Mouse (Mus musculus) cerebellum, postnatal 25 days (tissue): ENCODE data around the gene Ddr2.
"Not testable (repeated sequence)": the region's sequence is repeated elsewhere in the genome, so short reads cannot be mapped to it uniquely, and the experiment has no call there.

Experiments used
- DNase-seq, 2 experiments: peaks; one replicate each; pipeline ENCODE4 v3.0.0; 2021; ENCODE audit warnings: mixed read lengths in 2 of 2

Gene Ddr2

DNA sequence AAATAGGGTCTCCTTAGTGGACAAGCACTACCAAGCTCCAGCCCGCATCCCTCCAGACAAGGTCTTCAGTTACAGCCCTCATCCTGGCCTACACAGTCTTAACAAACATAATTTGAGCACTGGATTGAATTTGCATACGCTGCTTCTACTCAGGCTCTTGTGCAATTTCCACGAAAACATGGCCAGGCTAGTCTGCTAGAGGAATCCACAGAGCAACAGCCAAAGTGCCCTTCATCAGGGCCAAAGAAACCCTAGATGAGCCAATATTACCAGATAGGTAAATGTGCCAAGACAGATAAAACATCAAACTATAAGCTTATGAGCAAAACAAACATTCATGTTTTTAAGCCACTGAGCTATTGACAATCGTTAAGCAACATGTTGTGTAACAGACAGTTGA is 75.6 kb downstream of the Ddr2 start:
- no peak for DNase-seq

DNA sequence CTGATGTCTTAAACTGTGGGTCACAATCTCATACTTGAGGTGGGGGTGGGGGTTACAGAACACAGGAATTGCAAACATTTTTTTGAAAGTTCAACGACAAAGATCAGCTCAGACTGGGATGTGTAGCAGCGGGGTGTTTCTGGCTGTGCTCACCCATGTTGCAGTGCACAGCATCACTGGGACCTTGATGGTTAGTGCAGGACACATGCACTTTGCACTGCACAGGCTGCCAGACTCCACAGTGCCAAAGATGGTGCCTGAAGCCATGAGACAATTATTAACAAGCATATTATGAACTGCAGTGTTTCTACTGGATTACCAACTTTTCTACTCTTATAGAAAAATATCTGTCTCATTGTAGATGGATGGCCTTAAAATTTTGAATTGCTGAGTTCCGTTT is 78.9 kb downstream of the Ddr2 start:
- DNase-seq, result no peak

DNA sequence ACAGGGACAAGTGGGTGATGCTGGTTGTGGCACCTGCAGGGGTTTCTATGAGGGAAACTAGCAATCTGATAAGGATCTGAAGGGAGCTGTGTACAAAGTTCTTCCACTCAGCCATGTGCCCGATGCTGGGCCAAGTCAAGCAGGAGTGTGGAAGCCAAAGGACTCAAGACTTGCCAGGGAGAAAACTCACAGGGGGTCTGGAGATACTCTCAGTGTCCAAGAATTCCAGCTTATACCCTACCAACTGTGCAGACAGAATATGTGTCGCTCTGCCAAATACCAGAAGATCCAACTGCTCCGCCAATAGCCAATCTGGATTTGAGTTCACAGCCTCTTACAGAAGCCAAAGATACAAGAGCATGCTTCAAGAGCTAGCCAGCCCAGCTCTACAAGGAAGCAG is 95.8 kb downstream of the Ddr2 start:
- peak in 1 of 2 experiments; percentile 9 for DNase-seq

DNA sequence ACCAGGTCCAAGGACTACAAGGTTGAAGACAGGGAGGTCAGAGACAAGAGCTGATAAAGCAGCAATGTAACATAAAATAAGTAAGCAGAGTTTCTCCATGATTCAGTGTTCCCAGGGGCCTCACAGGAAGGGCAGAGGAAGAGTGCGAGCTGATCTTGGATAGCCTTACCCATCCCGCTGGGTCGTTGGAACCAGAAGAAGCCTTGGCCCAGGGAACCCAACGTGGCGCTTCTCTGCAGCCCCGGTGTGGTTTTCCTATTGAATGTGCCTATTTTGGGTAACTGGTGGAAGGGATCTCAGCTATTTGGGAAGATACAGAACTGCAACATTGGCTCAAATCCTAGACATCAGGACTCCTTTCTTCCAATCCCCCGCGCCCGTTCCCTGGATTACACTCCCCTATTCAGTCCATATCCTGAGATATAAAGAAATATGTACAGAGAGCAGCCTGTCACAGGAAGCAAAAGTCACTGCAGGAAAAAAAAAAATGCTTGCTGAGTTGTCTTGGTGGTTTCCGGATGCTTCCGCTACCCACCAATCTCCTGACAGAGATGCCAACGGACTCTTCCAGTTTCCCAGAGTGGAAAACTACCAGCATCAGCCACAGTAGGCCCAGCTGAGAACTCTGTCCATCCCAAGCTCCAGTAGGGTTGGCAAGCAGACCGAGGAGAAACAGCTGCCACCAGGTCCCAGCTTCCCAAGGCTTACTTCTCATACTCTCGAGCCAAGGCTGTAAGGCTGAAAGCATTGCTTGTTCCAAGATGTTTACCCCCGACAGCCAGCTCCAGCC is 99.7 kb downstream of the Ddr2 start:
- DNase-seq, result peak; percentile 65 to 67

DNA sequence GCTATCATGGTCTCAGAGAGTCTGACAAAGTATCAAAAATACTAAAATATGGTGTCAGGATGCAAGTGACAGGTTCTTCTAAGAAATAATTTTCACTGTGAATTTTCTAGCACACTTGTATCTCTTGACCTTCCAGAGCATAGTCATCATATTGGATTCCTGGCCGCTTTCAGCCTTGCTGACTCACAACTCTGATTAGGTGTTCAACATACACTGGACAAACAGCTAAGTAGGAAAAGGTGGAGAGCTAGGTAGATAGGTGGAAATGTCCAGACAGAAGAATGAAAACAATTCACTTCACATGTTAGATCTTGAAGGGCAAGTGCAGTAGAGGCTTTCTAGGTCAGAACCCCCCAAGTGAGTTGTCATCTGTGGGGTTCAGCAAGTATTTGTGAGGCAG is 101.3 kb downstream of the Ddr2 start:
- DNase-seq, result no peak

DNA sequence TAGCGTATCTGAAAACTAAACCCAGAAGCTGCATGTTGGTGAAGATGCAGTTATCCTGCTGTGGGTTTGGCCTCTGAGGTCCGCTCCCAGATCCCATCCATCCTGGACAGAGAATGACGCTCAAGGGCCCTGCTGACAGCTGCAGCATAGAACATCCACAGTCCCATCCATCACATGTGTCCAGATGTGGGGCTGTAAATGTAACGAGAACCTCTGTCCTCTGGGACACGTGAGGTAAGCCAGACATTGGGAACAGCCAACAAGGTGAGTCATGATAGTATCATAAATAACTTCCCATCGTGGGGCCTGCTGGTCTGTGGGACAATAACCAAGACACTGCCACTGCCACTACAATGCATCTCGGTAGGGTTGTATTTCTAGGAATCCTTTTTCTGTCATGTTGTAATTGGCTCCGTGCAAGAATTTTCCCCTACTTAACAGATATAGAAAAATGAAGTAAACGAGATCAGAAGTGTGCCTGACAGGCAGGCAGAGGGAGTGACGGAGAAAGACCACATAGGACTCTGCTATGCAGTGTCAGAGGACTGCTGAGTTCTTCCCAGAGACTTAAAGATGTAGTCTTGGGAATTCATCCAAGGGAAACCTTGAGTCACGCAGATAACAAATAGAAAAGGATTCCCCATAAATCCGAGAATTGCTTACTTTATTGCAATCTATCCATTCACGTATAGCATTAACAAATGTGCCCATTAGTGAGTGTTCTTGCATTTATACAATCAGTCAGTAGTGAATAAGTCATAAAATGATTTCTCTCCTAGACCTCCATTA is 101.9 kb downstream of the Ddr2 start:
- DNase-seq, result no peak

DNA sequence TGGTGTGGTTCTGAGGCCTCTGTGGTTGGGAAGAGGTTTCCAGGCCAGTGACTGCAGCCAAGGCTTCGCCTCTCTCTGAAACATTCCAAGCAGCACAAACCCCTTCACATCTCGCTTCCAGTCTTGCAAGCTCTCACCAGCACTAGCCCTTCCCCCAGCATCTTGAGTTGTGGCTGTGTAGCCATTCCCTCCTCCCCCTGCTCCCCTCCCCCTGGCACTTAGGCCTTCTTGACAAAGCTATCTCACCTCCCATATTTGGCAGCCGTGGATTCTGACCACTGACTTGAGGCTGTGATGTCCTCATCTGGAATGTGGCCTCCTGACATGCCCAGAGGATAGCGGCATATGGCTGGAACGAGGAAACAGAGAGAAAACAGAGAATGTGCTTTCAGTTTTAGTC is 104.0 kb downstream of the Ddr2 start:
- DNase-seq, result no peak

DNA sequence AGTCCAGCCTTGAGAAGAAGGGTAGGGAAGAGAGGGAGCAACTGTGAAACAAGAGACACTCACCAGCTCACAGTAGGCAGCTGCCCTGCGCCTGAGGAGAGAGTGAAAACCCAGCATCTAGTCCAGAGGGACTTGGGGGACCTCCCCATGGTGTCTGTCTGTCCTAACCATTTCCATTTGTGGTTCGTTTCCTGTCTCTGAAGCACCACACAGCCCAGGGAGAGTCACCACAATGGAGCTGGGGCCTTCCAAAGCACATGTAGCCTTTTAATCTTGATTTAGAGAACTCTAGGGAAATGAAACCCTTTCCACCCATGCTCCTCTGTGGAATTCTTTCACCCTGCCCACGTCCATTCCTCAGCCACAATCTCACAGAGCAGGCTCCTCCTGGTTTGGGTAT is 105.3 kb downstream of the Ddr2 start:
- no peak for DNase-seq

DNA sequence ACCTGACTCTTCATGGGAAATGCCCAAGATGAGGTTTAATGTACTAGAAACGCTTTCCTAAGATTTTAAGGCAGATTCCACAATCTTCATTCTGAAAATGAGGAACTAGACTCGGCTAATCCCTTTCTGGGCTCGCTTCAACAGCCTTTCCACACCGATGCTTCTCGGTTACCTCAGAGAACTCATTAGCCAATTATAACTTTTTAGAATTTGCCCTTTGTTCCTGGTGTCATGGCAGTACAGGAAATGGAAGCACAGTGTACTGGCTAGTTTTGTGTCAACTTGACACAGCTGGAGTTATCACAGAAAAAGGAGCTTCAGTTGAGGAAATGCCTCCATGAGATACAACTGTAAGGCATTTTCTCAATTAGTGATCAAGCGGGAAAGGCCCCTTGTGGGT is 116.7 kb downstream of the Ddr2 start:
- DNase-seq, result not testable (repeated sequence)

DNA sequence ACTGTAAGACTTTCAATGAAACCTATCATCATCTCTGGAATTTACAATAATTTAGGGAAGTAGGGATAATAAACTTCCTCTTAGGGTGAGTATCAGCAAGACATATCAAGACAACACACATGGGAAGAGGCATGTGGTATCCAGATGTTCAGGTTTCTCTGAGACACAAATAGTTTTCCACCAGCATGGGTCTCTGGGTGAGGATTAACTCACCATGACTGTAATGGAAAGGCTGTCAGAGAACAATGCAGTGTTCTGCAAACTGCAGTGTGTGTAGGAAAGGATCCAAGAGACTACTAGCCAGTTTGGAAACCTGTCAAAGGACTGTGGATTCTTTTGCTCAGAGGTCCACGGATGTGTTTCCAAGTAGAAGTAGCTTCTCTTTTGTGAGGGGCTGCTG is 124.4 kb downstream of the Ddr2 start:
- no peak for DNase-seq

DNA sequence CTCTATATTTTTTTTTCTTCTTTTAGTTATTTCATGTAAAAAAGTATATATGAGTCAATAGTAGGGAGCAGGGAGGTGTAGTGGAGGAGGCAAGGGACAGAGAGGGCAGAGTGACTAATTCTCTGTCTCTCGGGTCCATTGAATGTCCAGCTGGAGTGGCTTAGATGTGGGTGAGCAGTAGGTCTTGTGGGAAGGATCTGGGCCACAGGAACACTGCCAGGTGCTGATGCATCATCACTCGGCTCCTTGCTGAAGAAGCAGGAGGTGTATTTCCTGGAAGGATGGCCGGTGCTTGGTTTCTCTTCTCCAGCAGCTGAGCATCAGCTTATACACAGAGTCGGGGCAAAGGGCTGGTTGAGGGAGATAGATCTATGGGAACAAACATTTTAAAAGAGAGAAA is 132.9 kb downstream of the Ddr2 start:
- peak in 1 of 2 experiments; percentile 11 for DNase-seq

DNA sequence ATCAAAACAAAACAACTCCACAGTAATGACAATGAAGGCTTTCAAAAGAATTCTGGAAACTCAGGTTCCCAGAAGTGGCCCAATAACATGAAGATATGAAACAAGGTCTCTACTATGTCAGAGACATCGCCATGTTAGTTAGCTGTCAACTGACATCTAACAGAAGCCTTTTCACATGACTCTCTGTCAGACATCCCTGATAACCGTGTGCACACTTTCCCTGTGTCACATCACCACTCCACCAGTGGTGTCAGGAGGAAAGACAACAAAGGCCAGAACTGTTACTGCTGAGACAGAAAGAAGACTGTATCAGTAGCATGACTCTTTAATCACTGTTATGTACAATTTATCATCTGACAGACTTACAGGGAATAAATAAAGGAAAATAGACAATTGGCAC is 138.6 kb downstream of the Ddr2 start:
- no peak for DNase-seq

DNA sequence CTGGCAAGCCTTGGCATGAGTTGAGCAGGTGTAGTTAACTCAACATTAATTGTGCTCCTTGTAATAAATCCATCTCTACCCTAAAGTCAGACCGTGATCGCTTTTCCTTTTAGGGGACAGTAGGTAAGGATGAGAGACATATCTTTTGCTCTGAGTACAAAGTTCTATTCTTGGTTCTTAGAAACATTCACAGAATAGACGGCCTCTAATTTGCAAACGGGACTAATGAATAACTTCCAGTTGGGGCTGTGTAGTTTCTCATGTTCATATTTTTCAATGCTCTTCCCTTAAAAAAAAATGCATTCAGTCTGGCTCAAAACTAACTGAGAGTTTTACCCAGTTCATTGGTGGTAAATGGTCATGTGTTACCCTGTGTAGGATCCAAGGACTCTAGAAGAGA is 139.6 kb downstream of the Ddr2 start:
- no peak for DNase-seq

DNA sequence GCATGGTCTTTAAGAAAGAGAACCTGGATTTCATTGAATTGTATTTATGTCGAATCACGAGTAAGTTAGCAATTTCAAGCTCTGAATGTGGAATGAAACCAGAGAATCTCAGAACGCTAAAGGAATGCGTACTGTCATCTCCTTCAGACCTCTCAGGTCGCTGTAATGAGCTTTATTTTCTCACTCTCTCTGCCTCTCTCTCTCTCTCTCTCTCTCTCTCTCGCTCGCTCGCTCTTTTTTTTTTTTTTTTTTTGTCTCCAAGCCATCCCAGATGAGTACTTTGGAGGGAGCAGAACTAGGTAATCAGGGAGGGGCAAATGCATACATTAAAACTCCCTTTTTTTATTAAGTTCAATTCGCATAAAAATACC is 141.1 kb downstream of the Ddr2 start:
- DNase-seq, result no peak

DNA sequence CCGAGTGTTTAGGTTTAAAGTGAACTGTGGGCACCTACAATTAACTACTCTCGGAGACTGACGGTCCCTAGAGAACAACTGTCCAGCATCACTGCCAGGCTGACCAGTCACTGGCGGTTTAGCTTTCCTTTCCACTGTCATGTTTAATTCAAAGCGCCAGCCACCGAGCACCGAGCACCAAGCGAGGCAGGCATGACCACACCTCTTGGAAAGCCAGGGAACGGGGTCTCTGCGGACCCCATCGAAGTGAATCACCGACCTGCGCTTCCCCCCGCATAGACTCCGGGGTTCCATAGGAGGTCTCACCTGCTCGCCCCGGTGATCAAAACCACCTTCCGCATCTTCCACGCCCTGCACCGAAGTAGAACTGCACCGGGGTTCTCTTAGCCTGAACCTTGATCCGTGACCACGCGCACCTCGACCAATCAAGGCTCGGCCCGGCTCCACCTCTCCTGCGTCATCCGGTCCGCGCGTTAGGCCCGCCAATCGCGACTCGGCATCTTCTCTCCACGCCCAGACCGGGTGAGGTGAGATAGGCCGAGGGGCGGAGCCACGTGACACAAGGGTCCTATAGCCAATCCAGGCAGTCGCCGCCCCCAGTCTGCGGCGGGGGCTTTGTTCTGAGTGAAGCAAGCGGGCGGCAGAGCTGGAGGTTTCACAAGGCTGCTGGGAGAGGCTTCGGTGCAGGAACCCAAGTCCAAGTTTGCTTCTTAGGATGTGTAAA is 141.6 kb downstream of the Ddr2 start, which contains the start of gene Hsd17b7:
Hsd17b7 (minus strand) TSS at position 450 of the 724 bp plus-strand sequence.
- DNase-seq, result peak; percentile 97 to 98

DNA sequence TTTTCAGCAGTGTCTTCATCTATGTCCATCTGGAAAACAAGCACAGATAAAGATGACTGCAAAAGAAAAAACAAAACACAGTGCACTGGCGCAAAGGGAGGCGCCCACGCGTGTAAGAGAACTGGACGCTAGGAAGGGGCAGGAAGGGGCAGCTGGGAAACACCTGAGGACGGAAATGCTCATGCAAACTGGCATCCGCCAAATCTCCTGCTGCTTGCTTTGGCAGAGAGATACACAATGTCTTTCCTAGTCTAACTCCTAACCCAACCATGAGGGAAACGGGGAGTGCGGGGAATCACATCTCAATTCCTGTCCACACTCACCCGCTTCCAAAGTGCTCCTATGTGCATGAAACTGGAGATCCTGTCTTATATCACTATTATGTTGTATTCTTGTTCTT is 157.5 kb downstream of the Ddr2 start:
- peak; percentile 39 to 51 for DNase-seq

DNA sequence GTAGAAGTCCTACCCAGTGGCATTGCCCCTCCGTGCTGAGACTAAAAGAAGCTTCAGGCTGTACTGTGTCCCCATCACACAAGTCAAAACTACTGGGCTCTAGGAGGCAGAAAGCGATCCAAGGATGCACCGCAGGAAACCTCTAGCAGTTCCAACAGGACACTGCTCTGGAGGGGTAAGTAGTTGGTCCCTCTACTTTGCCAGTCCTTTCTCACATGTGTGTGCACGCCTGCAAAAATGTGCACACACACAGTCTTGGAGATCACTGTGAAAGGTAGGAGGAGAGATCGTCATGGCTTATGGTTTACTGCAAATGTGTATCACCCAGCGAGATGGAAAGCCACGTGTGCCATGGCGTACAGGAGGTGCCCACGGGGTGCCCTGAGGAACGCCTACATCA is 157.9 kb downstream of the Ddr2 start:
- DNase-seq, result no peak

DNA sequence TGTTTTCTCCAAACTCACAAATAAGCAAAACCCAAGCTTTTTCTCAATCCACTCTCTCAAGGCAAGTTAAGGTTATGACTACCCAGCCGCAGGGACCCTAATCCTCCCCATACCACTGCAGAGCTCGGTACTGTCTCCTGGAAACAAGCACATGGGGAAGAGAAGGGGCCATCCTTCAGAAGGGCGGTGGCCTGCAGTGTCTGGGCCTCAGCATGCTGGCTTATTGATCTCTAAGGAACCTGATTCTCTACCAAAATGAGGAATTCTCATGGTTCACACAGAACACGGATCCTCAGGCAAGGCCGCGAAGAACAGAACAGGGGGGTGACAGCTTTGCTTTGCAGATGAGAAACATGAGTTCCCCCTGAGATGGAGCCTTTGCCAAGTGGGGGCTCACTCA is 159.0 kb downstream of the Ddr2 start:
- DNase-seq, result no peak

DNA sequence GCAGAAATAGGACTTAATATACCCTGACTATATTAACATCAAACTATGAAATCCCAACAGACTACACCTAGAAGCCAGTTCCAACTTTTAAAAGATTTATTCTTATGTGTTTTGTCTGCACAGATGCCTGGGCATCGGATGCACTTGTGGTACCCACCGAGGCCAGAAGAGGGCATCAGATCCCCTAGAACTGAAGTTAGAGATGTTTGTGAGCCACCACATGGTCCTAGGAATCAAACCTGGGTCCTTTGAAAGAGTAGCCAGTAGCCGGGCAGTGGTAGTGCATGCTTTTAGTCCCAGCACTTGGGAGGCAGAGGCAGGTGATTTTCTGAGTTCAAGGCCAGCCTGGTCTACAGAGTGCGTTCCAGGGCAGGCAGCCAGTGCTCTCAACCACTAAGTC is 159.9 kb downstream of the Ddr2 start:
- DNase-seq, result peak in 1 of 2 experiments; percentile 28

DNA sequence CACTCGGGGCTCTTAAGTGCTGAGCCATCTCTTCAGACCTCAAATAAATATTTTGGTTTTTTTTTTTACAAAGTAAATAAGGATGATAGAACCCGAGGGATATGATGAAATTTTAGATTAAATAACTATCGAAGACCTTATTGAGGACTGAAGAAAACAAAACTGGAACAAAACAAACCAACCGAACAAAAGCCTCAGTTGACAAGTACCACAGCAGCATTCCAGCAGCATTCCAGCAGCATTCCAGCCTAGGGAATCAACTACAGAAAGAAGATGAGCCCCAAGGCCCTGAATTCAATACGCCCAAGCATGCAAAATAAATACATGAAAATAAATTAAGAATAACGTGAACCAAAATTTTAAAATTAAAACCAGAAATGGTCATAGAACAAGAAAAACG is 160.6 kb downstream of the Ddr2 start:
- DNase-seq, result no peak

DNA sequence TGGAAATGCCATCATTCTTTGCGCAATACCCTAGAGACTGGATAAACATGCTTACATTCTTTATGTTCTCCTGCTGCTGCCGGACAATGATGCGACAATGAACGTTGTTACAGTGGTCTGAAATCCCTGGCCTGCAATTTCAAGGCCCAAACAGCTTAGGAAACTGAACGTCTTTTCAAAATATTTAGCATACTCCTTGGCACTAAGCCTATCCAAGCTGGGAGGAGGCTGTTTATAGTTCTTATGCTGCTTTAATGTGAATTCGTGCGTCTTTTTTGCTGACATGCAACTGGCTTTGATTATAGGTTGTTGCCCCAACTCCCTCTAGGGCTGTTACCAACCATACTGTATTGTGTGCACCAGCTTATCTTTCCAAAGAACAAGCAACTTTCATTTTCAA is 161.7 kb downstream of the Ddr2 start:
- DNase-seq, result no peak

DNA sequence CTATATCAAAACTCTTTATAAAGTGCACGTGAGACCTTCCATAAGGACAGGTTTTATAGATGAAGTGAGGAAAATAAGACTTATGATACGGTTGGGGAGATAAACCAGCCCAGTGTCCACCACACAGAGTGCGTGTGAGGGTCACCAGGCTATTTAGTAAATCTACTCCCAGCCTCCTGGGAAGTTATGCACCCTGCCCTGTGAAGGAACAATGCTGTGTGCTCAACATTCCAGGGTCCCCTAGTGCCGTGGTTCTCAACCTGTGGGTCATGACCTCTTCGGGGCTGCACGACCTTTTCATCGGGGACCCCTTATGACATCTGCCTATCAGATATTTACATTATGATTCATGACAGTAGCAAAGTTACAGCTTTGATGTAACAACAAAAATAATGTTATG is 162.3 kb downstream of the Ddr2 start:
- no peak for DNase-seq

DNA sequence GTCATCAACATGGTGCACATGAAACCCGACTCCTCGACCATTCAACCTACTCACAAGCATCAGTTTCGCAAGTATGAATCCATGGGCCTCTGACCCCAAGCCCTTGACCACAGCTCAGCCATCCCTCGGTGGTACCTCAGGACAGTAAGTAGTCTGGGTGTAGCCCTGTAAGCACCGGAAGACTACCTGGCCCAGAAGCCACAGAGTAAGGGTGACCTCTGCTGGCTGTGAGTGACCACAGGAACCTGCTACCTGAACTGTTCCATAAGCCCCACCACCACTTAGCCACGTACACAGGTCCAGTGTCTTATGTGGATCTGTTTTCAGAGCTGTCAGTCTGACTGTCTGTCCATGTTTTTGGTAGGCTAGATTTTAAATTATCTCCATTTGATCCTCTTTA is 162.9 kb downstream of the Ddr2 start:
- no peak for DNase-seq

DNA sequence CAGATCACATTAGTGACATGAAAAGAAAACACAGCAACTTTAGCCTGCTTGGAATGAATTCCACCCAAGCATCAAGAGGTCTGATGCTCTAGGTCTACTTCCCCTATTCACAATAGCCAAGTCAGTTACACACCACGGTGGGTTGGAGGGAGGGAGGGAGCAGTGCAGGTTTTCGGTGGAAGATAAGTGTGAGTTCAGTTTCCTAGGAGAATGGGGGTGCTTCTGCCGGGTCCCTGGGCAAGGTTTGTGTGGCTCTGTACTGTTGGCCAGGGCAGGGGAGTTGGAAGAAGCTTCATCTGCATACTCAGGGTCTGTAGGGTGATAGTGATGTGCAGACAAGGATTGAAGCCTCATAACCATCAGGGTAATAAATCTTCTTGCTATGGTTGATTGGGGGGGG is 164.6 kb downstream of the Ddr2 start:
- no peak for DNase-seq
